Mouse (Mus musculus): ENCODE measurements at regions not wholly inside any gene's neighbourhood (a gene's known extent, or its start where the extent isn't known, plus 50 kb on each side); places are given as distances from the start of the nearest gene placed in this dataset.

GRCm38 (mm10) chr2:51566554-51567246, 60.6 kb upstream of the Tas2r134 start:
- DNase-seq (ENCODE audit: low spot score in 2 of 2), result no peak

- no peak for DNase-seq (ENCODE audit: low spot score in 2 of 2)
These were observed 63.4 kb upstream of the Tas2r134 start for GRCm38 (mm10) chr2:51563881-51564280.

- DNase-seq (ENCODE audit: low spot score in 2 of 2), result no peak
These were observed 64.1 kb upstream of the Tas2r134 start for GRCm38 (mm10) chr2:51563240-51563639.

GRCm38 (mm10) chr2:51550863-51551262, 76.4 kb upstream of the Tas2r134 start:
- no peak for DNase-seq (ENCODE audit: low spot score in 2 of 2)

- no peak for DNase-seq (ENCODE audit: low spot score in 2 of 2)
These were observed 78.2 kb upstream of the Tas2r134 start for GRCm38 (mm10) chr2:51549125-51549524.

GRCm38 (mm10) chr2:51546181-51546580, 81.1 kb upstream of the Tas2r134 start:
- no peak for DNase-seq (ENCODE audit: low spot score in 2 of 2)

GRCm38 (mm10) chr2:51543949-51544348, 83.4 kb upstream of the Tas2r134 start:
- no peak for DNase-seq (ENCODE audit: low spot score in 2 of 2)

- DNase-seq (ENCODE audit: low spot score in 2 of 2), result no peak
These were observed 85.0 kb upstream of the Tas2r134 start for GRCm38 (mm10) chr2:51542272-51542671.

GRCm38 (mm10) chr2:51532709-51533414, 94.4 kb upstream of the Tas2r134 start:
- no peak for DNase-seq (ENCODE audit: low spot score in 2 of 2)

- no peak for DNase-seq (ENCODE audit: low spot score in 2 of 2)
These were observed 96.0 kb upstream of the Tas2r134 start for GRCm38 (mm10) chr2:51531106-51531839.

- DNase-seq (ENCODE audit: low spot score in 2 of 2), result no peak
These were observed 104.5 kb upstream of the Tas2r134 start for GRCm38 (mm10) chr2:51522766-51523165.

- DNase-seq (ENCODE audit: low spot score in 2 of 2), result no peak
These were observed 117.9 kb upstream of the Tas2r134 start for GRCm38 (mm10) chr2:51509220-51510011.

- DNase-seq (ENCODE audit: low spot score in 2 of 2), result no peak
These were observed 129.4 kb upstream of the Tas2r134 start for GRCm38 (mm10) chr2:51497896-51498295.

GRCm38 (mm10) chr2:51473753-51474152, 153.6 kb upstream of the Tas2r134 start:
- no peak for DNase-seq (ENCODE audit: low spot score in 2 of 2)

GRCm38 (mm10) chr2:51467027-51467694, 160.2 kb upstream of the Tas2r134 start:
- DNase-seq (ENCODE audit: low spot score in 2 of 2), result no peak

GRCm38 (mm10) chr2:51466003-51466402, 161.3 kb upstream of the Tas2r134 start:
- DNase-seq (ENCODE audit: low spot score in 2 of 2), result no peak

GRCm38 (mm10) chr2:51465576-51465975, 161.7 kb upstream of the Tas2r134 start:
- no peak for DNase-seq (ENCODE audit: low spot score in 2 of 2)

- DNase-seq (ENCODE audit: low spot score in 2 of 2), result no peak
These were observed 163.0 kb upstream of the Tas2r134 start for GRCm38 (mm10) chr2:51464356-51464755.

GRCm38 (mm10) chr2:51460896-51461295, 166.4 kb upstream of the Tas2r134 start:
- DNase-seq (ENCODE audit: low spot score in 2 of 2), result no peak

- DNase-seq (ENCODE audit: low spot score in 2 of 2), result no peak
These were observed 167.8 kb upstream of the Tas2r134 start for GRCm38 (mm10) chr2:51459486-51459885.

GRCm38 (mm10) chr2:51457717-51458116, 169.6 kb upstream of the Tas2r134 start:
- no peak for DNase-seq (ENCODE audit: low spot score in 2 of 2)

Measured in layer of hippocampus, adult 8-10 months (tissue).